19 mouse cellular contexts compared by ENCODE assay signal in genomic region chr4:139101546-139101945, GRCm38 (mm10). TPM values are rescaled to one million over a fixed set of nuclear protein-coding genes. Genes with fewer than 3 reads are reported as not detected.
"Had no signal": no experiment of that assay in that cellular context is flagged by ENCODE, and none has a peak within 500 bp of the region (broad histone marks: within the 10 kb centered on the region; RNA-seq: fewer than 3 reads in every experiment).

No protein-coding gene starts in this region.

- ATAC-seq: intestine, embryonic 16.5 days; lung, postnatal 0 days; midbrain, embryonic 15.5 days had no signal

- H3K4me1 ChIP-seq: liver, embryonic 13.5 days; midbrain, embryonic 12.5 days; midbrain, embryonic 15.5 days had no signal

- H3K27me3 ChIP-seq: midbrain, embryonic 12.5 days; midbrain, embryonic 15.5 days had no signal

- H3K4me2 ChIP-seq: liver, embryonic 13.5 days; lung, embryonic 14.5 days; midbrain, embryonic 12.5 days; midbrain, embryonic 15.5 days had no signal

- H3K27ac ChIP-seq: left cerebral cortex, adult 2 months; liver, embryonic 13.5 days; macrophage; midbrain, embryonic 12.5 days; midbrain, embryonic 15.5 days had no signal

- H3K9ac ChIP-seq: liver, embryonic 13.5 days; lung, embryonic 14.5 days; midbrain, embryonic 12.5 days; midbrain, embryonic 15.5 days had no signal

- H3K9me3 ChIP-seq: liver, embryonic 13.5 days; midbrain, embryonic 12.5 days; midbrain, embryonic 15.5 days had no signal

- H3K4me3 ChIP-seq: left cerebral cortex, adult 2 months; liver, embryonic 13.5 days; midbrain, embryonic 12.5 days; midbrain, embryonic 15.5 days had no signal

- DNase-seq: kidney, adult 18-20 months; kidney, adult 9 months; kidney, postnatal 14 days; kidney, postnatal 4 days; liver, embryonic 13.5 days; lung, embryonic 14.5 days; retina, postnatal 1 day; thymus, adult 18-20 months had no signal

RNA-seq across cellular contexts. Expression of gene Htr6, which starts 26.2 kb away (rescaled TPM):
- total RNA-seq: liver, adult 2 months; megakaryocyte, adult 5-6 weeks had no signal
- polyA plus RNA-seq: intestine, embryonic 16.5 days; liver, adult 2 months; liver, embryonic 13.5 days; liver, embryonic 16.5 days; lung, embryonic 14.5 days; lung, postnatal 0 days; macrophage; midbrain, embryonic 12.5 days; spleen, adult 2 months; stomach, embryonic 16.5 days had no signal
